Mouse (Mus musculus) liver, embryonic 14.5 days (tissue): Measurements from ENCODE around the gene Plcb4. TPM values are rescaled to one million over a fixed set of nuclear protein-coding genes. Genes with fewer than 3 reads are reported as not detected.

Experiments
- ATAC-seq: fragments of 200-750 bp; cut with Nextera tagmentation; 2 replicates; pipeline ENCODE4 v1.8.0; 2017; ENCODE audit warnings: moderate number of reproducible peaks, mild to moderate bottlenecking, moderate library complexity; ENCODE audit not compliant: insufficient read depth
- DNase-seq, 3 experiments: peaks; one replicate each; pipeline ENCODE4 v3.0.0-alpha.2; 2012 to 2013; ENCODE audit warnings: low read depth in 3 of 3, low spot score in 3 of 3
- H3K27ac ChIP-seq: fragments of 300-500 bp; sonication (generic); 2 replicates; pipeline ENCODE4 v1.5.1; 2014; ENCODE audit warnings: moderate library complexity, mild to moderate bottlenecking, control low read depth, inconsistent platforms
- H3K27me3 ChIP-seq: fragments of 300-500 bp; sonication (generic); 2 replicates; pipeline ENCODE4 v1.6.1; 2014; ENCODE audit warnings: mild to moderate bottlenecking, low read length, moderate library complexity; ENCODE audit not compliant: control insufficient read depth, insufficient read depth
- H3K36me3 ChIP-seq: fragments of 300-500 bp; sonication (generic); replicated peaks from 2 replicates; pipeline ENCODE4 v1.6.1; 2014; ENCODE audit warnings: low read depth; ENCODE audit not compliant: control insufficient read depth, insufficient read depth
- H3K4me1 ChIP-seq, 2 experiments: fragments of 200-500 bp in 1 of 2; fragments of 300-500 bp in 1 of 2; sonication (generic) in 1 of 2; replicated peaks; 2 replicates each; pipeline ENCODE4 v1.6.1; 2012 to 2014; ENCODE audit warnings: antibody characterized with exemption in 1 of 2, inconsistent platforms in 1 of 2, low read length in 1 of 2; ENCODE audit not compliant: control insufficient read depth in 2 of 2, insufficient read depth in 2 of 2
- H3K4me2 ChIP-seq: fragments of 300-500 bp; sonication (generic); 2 replicates; pipeline ENCODE4 v1.6.1; 2014; ENCODE audit warnings: low read depth, mild to moderate bottlenecking, control low read depth, moderate library complexity
- H3K4me3 ChIP-seq, 2 experiments: fragments of 200-500 bp in 1 of 2; fragments of 300-500 bp in 1 of 2; sonication (generic) in 1 of 2; 2 replicates each; pipeline ENCODE4 v1.5.1; 2012 to 2014; ENCODE audit warnings: low read depth in 2 of 2, low read length in 2 of 2, mild to moderate bottlenecking in 2 of 2, control low read depth in 1 of 2, inconsistent platforms in 1 of 2, moderate library complexity in 1 of 2; ENCODE audit not compliant: insufficient read depth in 1 of 2
- H3K9ac ChIP-seq: fragments of 300-500 bp; sonication (generic); replicated peaks from 2 replicates; pipeline ENCODE4 v1.6.1; 2014; ENCODE audit warnings: mild to moderate bottlenecking, control low read depth, moderate library complexity
- H3K9me3 ChIP-seq: fragments of 300-500 bp; sonication (generic); 2 replicates; pipeline ENCODE4 v1.6.1; 2016; ENCODE audit warnings: low read length, mixed read lengths; ENCODE audit not compliant: control insufficient read depth
- CTCF ChIP-seq: IDR thresholded peaks from 2 replicates; pipeline ENCODE4 v1.5.1; 2016; ENCODE audit warnings: antibody characterized with exemption, low read depth, control low read depth
- EP300 ChIP-seq: IDR thresholded peaks from 2 replicates; pipeline ENCODE4 v1.6.1; 2016; ENCODE audit warnings: antibody characterized with exemption, low read depth
- WGBS: fragments of 180-500 bp; shearing (Covaris S2); extraction: QIAGEN DNeasy Blood & Tissue Kit; methylation state at CpG from one replicate; pipeline ENCODE4 v1.1.7; 2014; ENCODE audit not compliant: insufficient replicate concordance; 5-methylcytosine and 5-hydroxymethylcytosine counted together
- polyA plus RNA-seq, 2 experiments: library from polyadenylated mRNA; depleted of rRNA in 1 of 2; stranded (reverse) in 1 of 2; unstranded in 1 of 2; fragments of >200 nt; fragmentation: Nextera tagmentation in 1 of 2; extraction: Ambion mirVana in 1 of 2; gene quantifications; 2 replicates each; pipeline versions ENCODE4 v1.2.1 to v1.2.3; 2012 to 2014

The Plcb4 gene
- polyA plus RNA-seq, 2 experiments, result 1.9 to 2.3 TPM

GRCm38 (mm10) chr2:135836426-135836825 is 177.6 kb downstream of the Plcb4 start:
- Histone ChIP-seq H3K9ac (no peak overlapping the region), H3K27ac (no peak overlapping the region), H3K4me1 (peaks cover 0 to 2% of the 10 kb centered on the region in 2 experiments; a peak in 1 of 4 replicates), H3K36me3 (no peaks in the 10 kb centered on the region), H3K4me3 (no peak overlapping the region), H3K4me2 (no peak overlapping the region), H3K27me3 (no peaks in the 10 kb centered on the region), H3K9me3 (no peaks in the 10 kb centered on the region)
- ATAC-seq, result no peak
- 65% methylated on average over 3 of the region's 3 CpGs for WGBS
- no peak for TF ChIP-seq EP300
- no peak for TF ChIP-seq CTCF
- DNase-seq, result no peak

DNA sequence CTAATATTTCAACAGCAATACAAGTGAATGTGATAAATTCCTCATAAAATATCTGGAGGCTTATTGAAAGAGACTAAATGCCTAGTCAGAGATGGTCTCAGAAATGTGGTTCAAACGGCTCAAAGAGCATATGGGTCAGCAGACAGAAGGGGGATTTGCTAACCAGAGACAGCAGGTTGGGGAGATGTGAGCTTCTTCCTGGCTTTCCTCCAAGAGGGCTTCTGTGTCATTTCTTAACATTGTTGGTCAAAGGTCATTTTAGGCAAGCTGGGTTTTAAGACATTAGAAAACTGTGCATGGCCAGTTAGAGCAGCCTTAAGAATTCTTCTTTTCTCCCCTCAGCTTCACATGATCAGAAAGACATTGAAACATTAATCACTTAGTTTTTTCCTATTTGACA is 178.9 kb downstream of the Plcb4 start:
- 50% methylated on average over 1 of the region's 1 CpGs for WGBS
- no peak for DNase-seq
- no peak overlapping the region for H3K4me2 ChIP-seq
- H3K9me3 ChIP-seq, result no peaks in the 10 kb centered on the region
- no peaks in the 10 kb centered on the region for H3K36me3 ChIP-seq
- ATAC-seq, result no peak
- no peaks in the 10 kb centered on the region for H3K27me3 ChIP-seq
- H3K4me3 ChIP-seq, result no peak overlapping the region
- no peak for TF ChIP-seq CTCF
- no peak for TF ChIP-seq EP300
- peaks cover 0 to 2% of the 10 kb centered on the region in 2 experiments; a peak in 1 of 4 replicates for H3K4me1 ChIP-seq
- H3K9ac ChIP-seq, result no peak overlapping the region
- H3K27ac ChIP-seq, result no peak overlapping the region

DNA sequence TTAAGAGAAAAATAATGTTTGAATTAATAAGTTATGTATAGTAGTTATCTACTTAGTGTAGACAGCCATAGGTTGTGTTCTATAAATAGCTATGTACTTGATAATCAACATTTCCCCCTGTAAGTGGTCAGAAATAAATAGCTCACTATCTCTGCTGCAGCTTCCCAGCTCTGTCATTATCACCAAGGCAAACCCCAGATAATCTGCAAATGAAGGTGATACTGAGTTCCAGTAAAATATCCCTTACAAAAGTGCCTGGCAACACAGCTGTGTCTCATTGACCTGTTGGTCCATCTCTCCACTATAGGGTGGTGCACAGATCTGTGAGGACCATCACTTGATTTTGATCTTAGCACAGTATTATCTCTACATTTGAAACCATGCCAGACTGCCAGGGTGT is 179.3 kb downstream of the Plcb4 start:
- H3K36me3 ChIP-seq, result no peaks in the 10 kb centered on the region
- no peak overlapping the region for H3K4me2 ChIP-seq
- no peak overlapping the region for H3K27ac ChIP-seq
- H3K4me1 ChIP-seq, result peaks cover 0 to 2% of the 10 kb centered on the region in 2 experiments; a peak in 1 of 4 replicates
- ATAC-seq (no peak), DNase-seq (no peak)
- no peaks in the 10 kb centered on the region for H3K27me3 ChIP-seq
- no peak for TF ChIP-seq CTCF
- TF ChIP-seq EP300, result no peak
- H3K4me3 ChIP-seq, result no peak overlapping the region
- no peaks in the 10 kb centered on the region for H3K9me3 ChIP-seq
- H3K9ac ChIP-seq, result no peak overlapping the region

GRCm38 (mm10) chr2:135838651-135839286 is 180.0 kb downstream of the Plcb4 start:
- Histone ChIP-seq H3K4me1 (peaks cover 0 to 2% of the 10 kb centered on the region in 2 experiments; a peak in 1 of 4 replicates), H3K36me3 (no peaks in the 10 kb centered on the region), H3K27me3 (no peaks in the 10 kb centered on the region), H3K9ac (no peak overlapping the region), H3K4me3 (no peak overlapping the region), H3K9me3 (no peaks in the 10 kb centered on the region), H3K27ac (no peak overlapping the region), H3K4me2 (no peak overlapping the region)
- 67% methylated on average over 8 of the region's 8 CpGs for WGBS
- ATAC-seq, result no peak
- DNase-seq, result no peak
- TF ChIP-seq EP300, result no peak
- TF ChIP-seq CTCF, result no peak

DNA sequence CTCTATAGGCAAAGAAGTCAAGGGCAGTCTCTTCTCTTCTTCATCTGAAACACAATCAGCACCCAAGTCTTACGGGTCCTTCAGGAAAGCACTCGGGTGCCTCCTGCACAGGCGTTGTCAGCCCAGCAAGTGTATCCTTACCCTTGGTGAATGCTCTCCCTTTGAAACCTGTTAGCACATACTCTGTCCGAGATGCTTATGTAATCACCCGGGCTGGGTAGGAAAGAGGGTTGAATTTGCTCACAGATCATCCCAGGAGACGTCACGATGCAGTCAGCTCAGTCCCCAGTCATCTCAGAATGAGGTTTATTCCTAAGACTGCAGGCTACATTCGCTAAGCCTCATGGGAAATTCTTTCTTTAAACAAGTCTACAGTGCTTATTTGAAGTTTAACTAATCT is 184.9 kb downstream of the Plcb4 start:
- ATAC-seq (no peak), DNase-seq (no peak)
- no peak overlapping the region for H3K27ac ChIP-seq
- no peaks in the 10 kb centered on the region for H3K36me3 ChIP-seq
- H3K4me3 ChIP-seq, result no peak overlapping the region
- 65% methylated on average over 8 of the region's 8 CpGs for WGBS
- H3K4me1 ChIP-seq, result no peaks in the 10 kb centered on the region
- no peak overlapping the region for H3K9ac ChIP-seq
- no peaks in the 10 kb centered on the region for H3K9me3 ChIP-seq
- H3K4me2 ChIP-seq, result no peak overlapping the region
- H3K27me3 ChIP-seq, result no peaks in the 10 kb centered on the region
- TF ChIP-seq EP300, result no peak
- TF ChIP-seq CTCF, result no peak
